Mouse (Mus musculus) G1E (cell line): ENCODE measurements at regions not wholly inside any gene's neighbourhood (a gene's known extent, or its start where the extent isn't known, plus 50 kb on each side); places are given as distances from the start of the nearest gene placed in this dataset.

Source experiments
- ATAC-seq: 2 replicates; pipeline ENCODE4 v1.8.0; 2016; ENCODE audit warnings: mild to moderate bottlenecking; ENCODE audit not compliant: insufficient number of reproducible peaks, poor library complexity, low FRiP score, severe bottlenecking; ENCODE audit errors: extremely low read depth
- DNase-seq: peaks from one replicate; pipeline ENCODE4 v3.0.0; 2012; ENCODE audit warnings: low spot score
- H3K27me3 ChIP-seq: 2 replicates; pipeline ENCODE4 v1.6.1; 2012; ENCODE audit warnings: mild to moderate bottlenecking, low read length, inconsistent platforms; ENCODE audit not compliant: insufficient read depth
- H3K36me3 ChIP-seq: replicated peaks from 2 replicates; pipeline ENCODE3; 2012; ENCODE audit warnings: mild to moderate bottlenecking, inconsistent platforms
- H3K4me1 ChIP-seq: 2 replicates; pipeline ENCODE4 v1.6.1; 2012; ENCODE audit warnings: low read depth, low read length, inconsistent platforms, mixed read lengths; ENCODE audit not compliant: insufficient read depth
- H3K4me3 ChIP-seq: 2 replicates; pipeline ENCODE4 v1.5.1; 2012; ENCODE audit warnings: low read depth, mild to moderate bottlenecking, inconsistent platforms, low read length, moderate library complexity, mixed read lengths
- H3K9me3 ChIP-seq: replicated peaks from 2 replicates; pipeline ENCODE4 v1.6.1; 2012; ENCODE audit warnings: inconsistent platforms
- CTCF ChIP-seq: IDR thresholded peaks from 2 replicates; pipeline ENCODE4 v1.5.1; 2012; ENCODE audit warnings: low read depth, low read length, inconsistent platforms, mixed read lengths
- GATA1 ChIP-seq: IDR thresholded peaks from 2 replicates; pipeline ENCODE4 v1.6.1; 2012; ENCODE audit warnings: borderline replicate concordance, low read length, inconsistent platforms, mixed read lengths
- GATA2 ChIP-seq: IDR thresholded peaks from 2 replicates; pipeline ENCODE4 v1.6.1; 2012; ENCODE audit warnings: low read depth, low read length, inconsistent platforms, borderline replicate concordance
- POLR2AphosphoS5 ChIP-seq: IDR thresholded peaks from 2 replicates; pipeline ENCODE4 v1.6.1; 2012; ENCODE audit warnings: low read depth, low read length, inconsistent platforms; ENCODE audit not compliant: insufficient replicate concordance
- TAL1 ChIP-seq: conservative IDR thresholded peaks from 2 replicates; pipeline ENCODE4 v1.6.1; 2012; ENCODE audit warnings: low read depth, low read length, inconsistent platforms, mixed read lengths

- no peak for TF ChIP-seq TAL1
- TF ChIP-seq CTCF, result no peak
- TF ChIP-seq POLR2AphosphoS5, result no peak
- TF ChIP-seq GATA1, result no peak
- TF ChIP-seq GATA2, result no peak
- Histone ChIP-seq H3K36me3 (no peaks in the 10 kb centered on the region), H3K9me3 (no peaks in the 10 kb centered on the region), H3K4me3 (no peak overlapping the region), H3K4me1 (no peaks in the 10 kb centered on the region), H3K27me3 (no peaks in the 10 kb centered on the region)
- no peak for ATAC-seq
- no peak for DNase-seq
Measured at GRCm38 (mm10) chr8:8921446-8921845, 231.1 kb upstream of the Arglu1 start.

- H3K9me3 ChIP-seq, result no peaks in the 10 kb centered on the region
- H3K4me3 ChIP-seq, result no peak overlapping the region
- TF ChIP-seq CTCF, result no peak
- TF ChIP-seq GATA1, result no peak
- TF ChIP-seq TAL1, result no peak
- no peak for TF ChIP-seq GATA2
- no peak for TF ChIP-seq POLR2AphosphoS5
- no peaks in the 10 kb centered on the region for H3K27me3 ChIP-seq
- no peak for ATAC-seq
- no peak for DNase-seq
- no peaks in the 10 kb centered on the region for H3K36me3 ChIP-seq
- H3K4me1 ChIP-seq, result no peaks in the 10 kb centered on the region
Measured at GRCm38 (mm10) chr8:8919582-8920503, 229.5 kb upstream of the Arglu1 start.

- DNase-seq (no peak), ATAC-seq (no peak)
- Histone ChIP-seq H3K27me3 (no peaks in the 10 kb centered on the region), H3K4me1 (no peaks in the 10 kb centered on the region), H3K9me3 (no peaks in the 10 kb centered on the region), H3K36me3 (no peaks in the 10 kb centered on the region), H3K4me3 (no peak overlapping the region)
- TF ChIP-seq POLR2AphosphoS5 (no peak), TAL1 (no peak), GATA1 (no peak)
Measured at GRCm38 (mm10) chr8:8919040-8919439, 228.7 kb upstream of the Arglu1 start.

GRCm38 (mm10) chr8:8907478-8908165, 217.3 kb upstream of the Arglu1 start:
- Histone ChIP-seq H3K4me1 (no peaks in the 10 kb centered on the region), H3K9me3 (no peaks in the 10 kb centered on the region), H3K4me3 (no peak overlapping the region), H3K27me3 (no peaks in the 10 kb centered on the region), H3K36me3 (no peaks in the 10 kb centered on the region)
- ATAC-seq (no peak), DNase-seq (no peak)
- TF ChIP-seq CTCF, result no peak
- TF ChIP-seq TAL1, result no peak
- no peak for TF ChIP-seq GATA2
- no peak for TF ChIP-seq POLR2AphosphoS5
- TF ChIP-seq GATA1, result no peak

- no peaks in the 10 kb centered on the region for H3K36me3 ChIP-seq
- no peak for ATAC-seq
- no peaks in the 10 kb centered on the region for H3K9me3 ChIP-seq
- no peaks in the 10 kb centered on the region for H3K27me3 ChIP-seq
- no peak for DNase-seq
- no peak for TF ChIP-seq GATA1
- TF ChIP-seq GATA2, result no peak
- TF ChIP-seq POLR2AphosphoS5, result no peak
- TF ChIP-seq CTCF, result no peak
- no peak for TF ChIP-seq TAL1
- no peak overlapping the region for H3K4me3 ChIP-seq
- H3K4me1 ChIP-seq, result no peaks in the 10 kb centered on the region
Measured at GRCm38 (mm10) chr8:8892996-8893395, 202.7 kb upstream of the Arglu1 start.

- TF ChIP-seq GATA1, result no peak
- TF ChIP-seq GATA2, result no peak
- no peak for TF ChIP-seq CTCF
- no peak for TF ChIP-seq TAL1
- no peak for TF ChIP-seq POLR2AphosphoS5
Measured at GRCm38 (mm10) chr8:8877286-8877685, 187.0 kb upstream of the Arglu1 start.

More at GRCm38 (mm10) chr8:8877286-8877685, 187.0 kb upstream of the Arglu1 start:
- H3K27me3 ChIP-seq, result no peaks in the 10 kb centered on the region
- no peaks in the 10 kb centered on the region for H3K9me3 ChIP-seq
- H3K4me1 ChIP-seq, result no peaks in the 10 kb centered on the region
- DNase-seq (no peak), ATAC-seq (no peak)
- no peaks in the 10 kb centered on the region for H3K36me3 ChIP-seq
- H3K4me3 ChIP-seq, result no peak overlapping the region
